Mouse (Mus musculus) cerebellum, postnatal 14 days (tissue): ENCODE results near the gene 2510039O18Rik.

Experiments used
- DNase-seq, 2 experiments: peaks; one replicate each; pipeline ENCODE4 v3.0.0; 2021; ENCODE audit warnings: mixed read lengths in 2 of 2

The 2510039O18Rik gene

GRCm38 (mm10) chr4:147995311-147995710 is 54.6 kb downstream of the 2510039O18Rik start:
- no peak for DNase-seq
